Mouse (Mus musculus) T-helper 17 cell (primary cell): ENCODE measurements at regions not wholly inside any gene's neighbourhood (a gene's known extent, or its start where the extent isn't known, plus 50 kb on each side); places are given as distances from the start of the nearest gene placed in this dataset.

ENCODE experiments used
- in situ Hi-C, 2 experiments: fragments of 300-600 bp; cut with MboI, MseI; formaldehyde crosslinking; loops; 1 replicate in 1 of 2; 2 replicates in 1 of 2; pipeline ENCODE4 v1.15.1; 2025; ENCODE audit warnings: high pct_unique_total_duplicates in 2 of 2

GRCm38 (mm10) chr8:116139934-116140333, 364.8 kb upstream of the Dynlrb2 start:
- in situ Hi-C loops, result loop anchor here in 1 of 2 experiments (10.0 kb wide), 1 partner anchor 1025 kb away; no protein-coding TSS in a partner anchor

GRCm38 (mm10) chr8:116137765-116138164, 367.0 kb upstream of the Dynlrb2 start:
- in situ Hi-C loops, result no loop called here

GRCm38 (mm10) chr8:116133503-116133902, 371.3 kb upstream of the Dynlrb2 start:
- in situ Hi-C loops, result no loop called here

GRCm38 (mm10) chr8:116133084-116133483, 371.7 kb upstream of the Dynlrb2 start:
- in situ Hi-C loops, result no loop called here

- in situ Hi-C loops, result no loop called here
Observed at GRCm38 (mm10) chr8:116120067-116120466, 384.7 kb upstream of the Dynlrb2 start.

- in situ Hi-C loops, result no loop called here
Observed at GRCm38 (mm10) chr8:116117919-116118318, 386.9 kb upstream of the Dynlrb2 start.

- in situ Hi-C loops, result no loop called here
Observed at GRCm38 (mm10) chr8:116116625-116117024, 388.1 kb upstream of the Dynlrb2 start.

- in situ Hi-C loops, result no loop called here
Observed at GRCm38 (mm10) chr8:116115811-116116372, 388.9 kb upstream of the Dynlrb2 start.

- in situ Hi-C loops, result no loop called here
Observed at GRCm38 (mm10) chr8:116114978-116115377, 389.8 kb upstream of the Dynlrb2 start.

- in situ Hi-C loops, result no loop called here
Observed at GRCm38 (mm10) chr8:116114502-116114901, 390.3 kb upstream of the Dynlrb2 start.

- in situ Hi-C loops, result no loop called here
Observed at GRCm38 (mm10) chr8:116111168-116111567, 393.6 kb upstream of the Dynlrb2 start.

- in situ Hi-C loops, result loop anchor here in 1 of 2 experiments (10.0 kb wide), 1 partner anchor 1128 kb away; no protein-coding TSS in a partner anchor
Observed at GRCm38 (mm10) chr8:116096666-116097065, 389.1 kb upstream of the Maf start.

- in situ Hi-C loops, result loop anchor here in 1 of 2 experiments (10.0 kb wide), 1 partner anchor 1158 kb away; no protein-coding TSS in a partner anchor
Observed at GRCm38 (mm10) chr8:116083156-116083555, 375.6 kb upstream of the Maf start.

- in situ Hi-C loops, result no loop called here
Observed at GRCm38 (mm10) chr8:116078849-116079407, 371.3 kb upstream of the Maf start.

- in situ Hi-C loops, result no loop called here
Observed at GRCm38 (mm10) chr8:116071497-116071896, 363.9 kb upstream of the Maf start.

GRCm38 (mm10) chr8:116069538-116069937, 361.9 kb upstream of the Maf start:
- in situ Hi-C loops, result no loop called here

- in situ Hi-C loops, result no loop called here
Observed at GRCm38 (mm10) chr8:116067978-116068375, 360.4 kb upstream of the Maf start.

GRCm38 (mm10) chr8:116067182-116067977, 359.8 kb upstream of the Maf start:
- in situ Hi-C loops, result no loop called here

GRCm38 (mm10) chr8:116065871-116066270, 358.3 kb upstream of the Maf start:
- in situ Hi-C loops, result no loop called here

- in situ Hi-C loops, result no loop called here
Observed at GRCm38 (mm10) chr8:116065327-116065726, 357.7 kb upstream of the Maf start.

GRCm38 (mm10) chr8:116064562-116064961, 357.0 kb upstream of the Maf start:
- in situ Hi-C loops, result no loop called here

- in situ Hi-C loops, result no loop called here
Observed at GRCm38 (mm10) chr8:116063541-116063940, 355.9 kb upstream of the Maf start.

GRCm38 (mm10) chr8:116053483-116053882, 345.9 kb upstream of the Maf start:
- in situ Hi-C loops, result no loop called here
